Mouse (Mus musculus) thymus, adult 2 months (tissue): ENCODE measurements around the gene Ggta1.

Experiments used
- CTCF ChIP-seq: fragments of 200-500 bp; IDR thresholded peaks from 2 replicates; pipeline ENCODE4 v1.5.1; 2012; ENCODE audit warnings: mild to moderate bottlenecking, control low read depth, low read length, moderate library complexity, borderline replicate concordance; ENCODE audit not compliant: control insufficient read depth, poor library complexity, insufficient read depth; ENCODE audit errors: extremely low read depth
- POLR2A ChIP-seq: fragments of 200-500 bp; IDR thresholded peaks from 2 replicates; pipeline ENCODE4 v1.6.1; 2012; ENCODE audit warnings: mild to moderate bottlenecking, low read length, control low read depth, moderate library complexity; ENCODE audit not compliant: control insufficient read depth, poor library complexity, insufficient read depth; ENCODE audit errors: extremely low read depth

DNA sequence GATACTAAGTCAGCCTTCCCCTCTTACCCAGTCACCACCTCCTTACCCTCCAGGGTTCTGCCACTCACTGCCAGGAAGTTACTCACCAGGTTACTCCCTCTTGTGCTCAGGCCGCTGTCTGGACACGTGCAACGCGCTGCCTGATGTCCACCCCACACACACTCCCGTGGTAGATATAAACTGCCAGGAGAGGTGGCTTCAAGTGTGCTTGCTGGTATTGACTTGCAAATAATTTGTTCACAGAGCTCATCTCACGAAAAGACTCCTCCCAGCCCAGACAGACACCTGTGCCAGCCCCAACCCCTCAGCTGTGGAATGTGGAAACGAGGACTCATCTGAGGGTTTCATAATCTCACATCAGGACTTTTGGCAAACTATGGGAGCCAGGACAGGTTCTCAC is 17.4 kb downstream of the Ggta1 start:
- TF ChIP-seq CTCF (no peak), POLR2A (no peak)
